Comparison of ENCODE assay signal across 24 mouse cellular contexts in genomic region chr2:76239175-76239574, GRCm38 (mm10).
DNase-seq lines count a peak whose midpoint lies in the region; ATAC-seq and TF ChIP-seq lines count a peak whose summit lies in the region.
"Had no signal": no experiment of that assay in that cellular context is flagged by ENCODE, and none has a peak within 500 bp of the region (broad histone marks: within the 10 kb centered on the region; RNA-seq: fewer than 3 reads in every experiment).

No protein-coding gene starts in this region.

- no peaks in the 10 kb centered on the region for H3K9me3 ChIP-seq in forebrain, embryonic 13.5 days (replicated peaks)
- H3K9me3 ChIP-seq in forebrain, embryonic 11.5 days (ENCODE audit: control insufficient read depth, low read length) = no peaks in the 10 kb centered on the region
- H3K9me3 ChIP-seq in forebrain, embryonic 16.5 days (ENCODE audit: control insufficient read depth, low read length) = no peaks in the 10 kb centered on the region
- H3K9me3 ChIP-seq: heart, embryonic 12.5 days; heart, embryonic 15.5 days; hindbrain, embryonic 10.5 days; hindbrain, embryonic 13.5 days had no signal

- H3K4me1 ChIP-seq in forebrain, embryonic 13.5 days = no peaks in the 10 kb centered on the region
- H3K4me1 ChIP-seq in forebrain, embryonic 11.5 days (replicated peaks; ENCODE audit: control insufficient read depth, insufficient read depth, low read length) = no peaks in the 10 kb centered on the region
- no peaks in the 10 kb centered on the region for H3K4me1 ChIP-seq in forebrain, embryonic 16.5 days (replicated peaks; ENCODE audit: control insufficient read depth, insufficient read depth, low read length)
- H3K4me1 ChIP-seq: hindbrain, embryonic 10.5 days; hindbrain, embryonic 13.5 days had no signal

- no peak overlapping the region for H3K27ac ChIP-seq in forebrain, embryonic 13.5 days
- no peak overlapping the region for H3K27ac ChIP-seq in forebrain, embryonic 11.5 days (ENCODE audit: low read depth, low read length)
- H3K27ac ChIP-seq in layer of hippocampus, adult 2 months = peak overlapping the region; percentile 10; the same call in 1 of the 2 replicates
- no peak overlapping the region for H3K27ac ChIP-seq in forebrain, embryonic 16.5 days (ENCODE audit: low read length)
- H3K27ac ChIP-seq: heart, embryonic 15.5 days; hindbrain, embryonic 10.5 days; hindbrain, embryonic 13.5 days; hindbrain, postnatal 0 days had no signal

- WGBS in forebrain, embryonic 13.5 days = 68% methylated on average over 2 of the region's 2 CpGs
- WGBS in forebrain, embryonic 11.5 days = 81% methylated on average over 2 of the region's 2 CpGs
- WGBS in forebrain, embryonic 16.5 days = 52% methylated on average over 2 of the region's 2 CpGs

- no peak overlapping the region for H3K4me3 ChIP-seq in forebrain, embryonic 13.5 days
- H3K4me3 ChIP-seq in forebrain, embryonic 11.5 days (ENCODE audit: low read depth, low read length) = no peak overlapping the region
- no peak overlapping the region for H3K4me3 ChIP-seq in layer of hippocampus, adult 2 months
- H3K4me3 ChIP-seq in forebrain, embryonic 16.5 days (replicated peaks; ENCODE audit: low read length) = no peak overlapping the region
- H3K4me3 ChIP-seq: heart, embryonic 12.5 days; heart, embryonic 15.5 days; hindbrain, embryonic 10.5 days; hindbrain, embryonic 13.5 days had no signal

- no peak for TF ChIP-seq CTCF in layer of hippocampus, adult 2 months (conservative IDR thresholded peaks at IDR 0.05)

- H3K4me2 ChIP-seq in forebrain, embryonic 13.5 days = no peak overlapping the region
- no peak overlapping the region for H3K4me2 ChIP-seq in forebrain, embryonic 11.5 days (ENCODE audit: low read depth, low read length, severe bottlenecking)
- H3K4me2 ChIP-seq in forebrain, embryonic 16.5 days (ENCODE audit: low read length) = no peak overlapping the region
- H3K4me2 ChIP-seq: heart, embryonic 12.5 days; heart, embryonic 15.5 days; hindbrain, embryonic 13.5 days had no signal

- H3K27me3 ChIP-seq in forebrain, embryonic 13.5 days = no peaks in the 10 kb centered on the region
- no peaks in the 10 kb centered on the region for H3K27me3 ChIP-seq in forebrain, embryonic 11.5 days (ENCODE audit: control insufficient read depth, insufficient read depth, low read length)
- H3K27me3 ChIP-seq in forebrain, embryonic 16.5 days (replicated peaks; ENCODE audit: control insufficient read depth, insufficient read depth, low read length) = no peaks in the 10 kb centered on the region
- H3K27me3 ChIP-seq: heart, embryonic 12.5 days; heart, embryonic 15.5 days; hindbrain, embryonic 13.5 days had no signal

- ATAC-seq in forebrain, embryonic 13.5 days = peak; percentile 24; the same call in 1 of the 2 replicates
- ATAC-seq in forebrain, embryonic 11.5 days (replicated peaks; ENCODE audit: low FRiP score) = no peak
- peak; percentile 62 for ATAC-seq in forebrain, embryonic 16.5 days
- ATAC-seq: hindbrain, postnatal 0 days; intestine, embryonic 16.5 days had no signal

- DNase-seq in forebrain, embryonic 11.5 days (ENCODE audit: low spot score) = no peak
- peak in 1 of 2 experiments; percentile 8 for DNase-seq in layer of hippocampus, adult 2 months (ENCODE audit: low spot score in 2 of 2)
- no peak for DNase-seq in layer of hippocampus, adult 18-20 months (ENCODE audit: low spot score in 2 of 2)
- peak; percentile 12 for DNase-seq in brain, adult 2 months (ENCODE audit: low read depth, low spot score)
- no peak for DNase-seq in gastrocnemius, postnatal 10 days
- DNase-seq in frontal cortex, postnatal 25 days (ENCODE audit: low spot score in 2 of 2) = no peak
- DNase-seq: adrenal gland, postnatal 10 days; adrenal gland, postnatal 36 days; cerebellum, adult 18-20 months; cerebellum, adult 9-10 months; cerebellum, postnatal 14 days; gastrocnemius, postnatal 14 days; heart, adult 18-20 months; heart, postnatal 10 days; heart, postnatal 36 days; kidney, adult 18-20 months had no signal

- H3K9ac ChIP-seq in forebrain, embryonic 13.5 days = no peak overlapping the region
- no peak overlapping the region for H3K9ac ChIP-seq in forebrain, embryonic 11.5 days (ENCODE audit: low read length)
- H3K9ac ChIP-seq in forebrain, embryonic 16.5 days (replicated peaks; ENCODE audit: low read depth, low read length) = no peak overlapping the region
- H3K9ac ChIP-seq: heart, embryonic 12.5 days; heart, embryonic 15.5 days; hindbrain, embryonic 13.5 days had no signal

- no peaks in the 10 kb centered on the region for H3K36me3 ChIP-seq in forebrain, embryonic 13.5 days (ENCODE audit: poor library complexity, severe bottlenecking)
- H3K36me3 ChIP-seq in forebrain, embryonic 11.5 days (ENCODE audit: control insufficient read depth, insufficient read depth, low read length) = no peaks in the 10 kb centered on the region
- H3K36me3 ChIP-seq in forebrain, embryonic 16.5 days (ENCODE audit: control insufficient read depth, insufficient read depth) = no peaks in the 10 kb centered on the region
- H3K36me3 ChIP-seq: heart, embryonic 12.5 days; heart, embryonic 15.5 days; hindbrain, embryonic 10.5 days; hindbrain, embryonic 13.5 days had no signal
